Mouse (Mus musculus) limb, embryonic 13.5 days (tissue): ENCODE results near the gene Tlr9. TPM values are rescaled to one million over a fixed set of nuclear protein-coding genes. Genes with fewer than 3 reads are reported as not detected.

Experiments used
- ATAC-seq: fragments of 200-750 bp; cut with Nextera tagmentation; 2 replicates; pipeline ENCODE4 v1.8.0; 2017; ENCODE audit warnings: low read depth, moderate number of reproducible peaks, moderate TSS enrichment; ENCODE audit not compliant: low FRiP score
- H3K27ac ChIP-seq: fragments of 300-500 bp; sonication (generic); 2 replicates; pipeline ENCODE4 v1.5.1; 2015; ENCODE audit warnings: inconsistent platforms, mild to moderate bottlenecking, moderate library complexity
- H3K27me3 ChIP-seq: fragments of 300-500 bp; sonication (generic); 2 replicates; pipeline ENCODE4 v1.6.1; 2015; ENCODE audit warnings: mild to moderate bottlenecking, inconsistent platforms
- H3K36me3 ChIP-seq: fragments of 300-500 bp; sonication (generic); 2 replicates; pipeline ENCODE4 v1.6.1; 2015; ENCODE audit warnings: inconsistent platforms, mild to moderate bottlenecking, moderate library complexity
- H3K4me1 ChIP-seq: fragments of 300-500 bp; sonication (generic); 2 replicates; pipeline ENCODE4 v1.6.1; 2015; ENCODE audit warnings: inconsistent platforms
- H3K4me2 ChIP-seq: fragments of 300-500 bp; sonication (generic); replicated peaks from 2 replicates; pipeline ENCODE4 v1.6.1; 2015; ENCODE audit warnings: inconsistent platforms, mild to moderate bottlenecking, moderate library complexity
- H3K4me3 ChIP-seq: fragments of 300-500 bp; sonication (generic); 2 replicates; pipeline ENCODE4 v1.5.1; 2015; ENCODE audit warnings: moderate library complexity, mild to moderate bottlenecking, inconsistent platforms
- H3K9ac ChIP-seq: fragments of 300-500 bp; sonication (generic); 2 replicates; pipeline ENCODE4 v1.6.1; 2015; ENCODE audit warnings: mild to moderate bottlenecking, inconsistent platforms
- H3K9me3 ChIP-seq: fragments of 300-500 bp; sonication (generic); 2 replicates; pipeline ENCODE4 v1.6.1; 2016; ENCODE audit warnings: inconsistent platforms
- WGBS: fragments of 180-500 bp; shearing (Covaris S2); methylation state at CpG from one replicate; pipeline ENCODE4 v1.1.7; 2015; 5-methylcytosine and 5-hydroxymethylcytosine counted together
- polyA plus RNA-seq: library from polyadenylated mRNA; unstranded; fragments of >200 nt; fragmentation: Nextera tagmentation; extraction: Ambion mirVana; gene quantifications from 2 replicates; pipeline ENCODE4 v1.2.1, GENCODE M21; 2015

The Tlr9 gene
- polyA plus RNA-seq, 1 experiment from 2014 or later, result 0.05 TPM

DNA sequence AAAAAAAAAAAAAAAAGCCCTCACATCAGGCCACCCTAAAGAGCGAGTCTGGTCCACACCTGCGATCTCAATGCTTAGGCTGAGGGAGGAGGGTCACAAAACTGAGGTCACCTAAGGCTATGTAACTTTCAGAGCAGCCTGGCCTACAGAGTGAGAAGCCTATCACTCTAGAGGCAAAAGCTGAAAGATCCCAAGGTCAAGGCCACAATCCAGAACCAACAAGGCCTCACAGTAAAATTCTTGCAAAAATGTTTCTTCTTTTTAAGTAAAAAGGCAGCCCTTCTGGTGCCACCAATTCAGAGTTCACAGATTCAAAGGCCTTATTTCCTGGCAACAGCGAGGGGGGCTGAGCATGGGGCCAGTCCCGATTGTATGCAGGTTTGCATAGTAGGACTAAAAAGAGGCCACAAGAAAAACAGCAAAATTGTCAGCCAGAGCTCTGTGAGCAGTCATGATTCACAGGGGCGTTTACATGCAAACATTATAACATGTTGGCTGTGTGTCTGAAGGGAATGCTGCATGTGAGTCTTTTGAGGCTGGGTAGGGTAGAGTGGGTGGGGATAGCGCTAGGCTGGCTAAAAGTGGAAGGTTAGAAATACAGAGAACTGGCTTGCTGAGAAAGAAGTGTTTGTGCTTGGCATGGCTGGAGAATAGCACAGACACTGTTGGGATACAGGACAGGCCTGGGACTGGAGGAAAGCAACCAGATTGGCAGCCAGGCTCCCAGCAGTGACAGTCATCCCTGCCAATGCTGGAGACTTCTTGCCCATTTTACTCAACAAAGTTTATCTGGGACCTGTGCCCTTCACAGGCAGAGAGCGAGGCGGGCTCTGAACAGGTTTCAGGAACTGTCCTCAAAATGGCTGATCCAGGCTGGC is 28.2 kb upstream of the Tlr9 start:
- no peak overlapping the region for H3K4me2 ChIP-seq
- H3K4me3 ChIP-seq, result no peak overlapping the region
- H3K4me1 ChIP-seq, result peaks cover 16% of the 10 kb centered on the region
- 90% methylated on average over 8 of the region's 8 CpGs for WGBS
- H3K9ac ChIP-seq, result no peak overlapping the region
- H3K9me3 ChIP-seq, result no peaks in the 10 kb centered on the region
- H3K27me3 ChIP-seq, result no peaks in the 10 kb centered on the region
- ATAC-seq, result no peak
- H3K27ac ChIP-seq, result no peak overlapping the region
- H3K36me3 ChIP-seq, result peaks cover 78% of the 10 kb centered on the region

DNA sequence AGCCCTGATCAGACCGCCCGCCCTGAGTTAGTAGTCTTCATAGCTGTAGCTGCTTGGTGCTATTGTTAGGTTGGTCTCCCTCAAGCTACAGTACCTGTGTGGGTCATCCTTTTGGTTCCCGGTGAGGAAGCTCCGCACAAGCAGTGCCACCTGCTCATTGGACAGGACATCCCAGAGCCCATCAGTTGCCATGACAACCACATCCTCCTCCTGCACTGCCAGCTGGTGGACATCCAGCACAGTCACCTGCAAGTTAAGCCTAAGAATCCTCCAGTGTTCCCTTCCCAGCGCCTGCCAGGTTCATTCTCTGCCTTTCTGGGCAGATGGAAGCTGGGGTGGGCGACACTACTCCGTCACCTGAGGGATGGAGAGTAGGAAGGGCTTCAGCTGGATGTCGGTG is 26.7 kb upstream of the Tlr9 start:
- Histone ChIP-seq H3K4me3 (no peak overlapping the region), H3K36me3 (peaks cover 62% of the 10 kb centered on the region), H3K27ac (no peak overlapping the region), H3K4me1 (peaks cover 25% of the 10 kb centered on the region), H3K9me3 (no peaks in the 10 kb centered on the region), H3K9ac (no peak overlapping the region), H3K27me3 (no peaks in the 10 kb centered on the region), H3K4me2 (no peak overlapping the region)
- ATAC-seq, result no peak
- 92% methylated on average over 8 of the region's 8 CpGs for WGBS

DNA sequence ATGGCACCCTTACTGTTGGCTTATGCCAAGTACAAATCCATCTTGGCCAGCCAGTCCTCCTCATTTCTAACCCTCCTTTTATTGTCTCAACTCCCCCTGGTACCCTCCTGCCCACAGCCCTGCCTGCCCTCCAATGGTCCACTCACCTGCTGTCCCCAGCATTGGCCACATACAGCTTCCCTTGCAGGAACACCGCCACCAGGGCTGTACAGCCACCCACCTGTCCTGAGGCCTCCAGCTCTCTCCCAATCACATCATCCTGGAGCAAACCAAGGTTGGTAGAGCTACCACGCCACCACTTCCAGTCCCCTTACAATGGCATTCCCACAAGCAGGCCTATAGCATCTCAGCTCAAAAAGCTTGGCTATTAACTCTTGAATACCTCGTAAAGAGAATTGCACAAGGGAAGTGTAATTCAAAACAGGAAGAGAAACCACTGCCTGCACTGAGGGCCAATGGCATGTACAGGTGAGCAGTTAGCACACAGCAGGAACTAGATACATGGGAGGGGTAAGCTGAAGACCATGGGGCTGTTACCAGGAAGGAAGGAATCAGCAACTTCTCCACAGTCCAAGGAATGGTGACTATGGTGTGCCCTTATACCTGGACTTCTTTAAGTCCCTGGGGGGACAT is 25.2 kb upstream of the Tlr9 start:
- H3K4me2 ChIP-seq, result no peak overlapping the region
- ATAC-seq, result no peak
- WGBS, result 69% methylated on average over 3 of the region's 3 CpGs
- H3K9ac ChIP-seq, result no peak overlapping the region
- H3K27ac ChIP-seq, result no peak overlapping the region
- peaks cover 27% of the 10 kb centered on the region for H3K4me1 ChIP-seq
- no peaks in the 10 kb centered on the region for H3K27me3 ChIP-seq
- no peak overlapping the region for H3K4me3 ChIP-seq
- no peaks in the 10 kb centered on the region for H3K9me3 ChIP-seq
- H3K36me3 ChIP-seq, result peaks cover 47% of the 10 kb centered on the region

DNA sequence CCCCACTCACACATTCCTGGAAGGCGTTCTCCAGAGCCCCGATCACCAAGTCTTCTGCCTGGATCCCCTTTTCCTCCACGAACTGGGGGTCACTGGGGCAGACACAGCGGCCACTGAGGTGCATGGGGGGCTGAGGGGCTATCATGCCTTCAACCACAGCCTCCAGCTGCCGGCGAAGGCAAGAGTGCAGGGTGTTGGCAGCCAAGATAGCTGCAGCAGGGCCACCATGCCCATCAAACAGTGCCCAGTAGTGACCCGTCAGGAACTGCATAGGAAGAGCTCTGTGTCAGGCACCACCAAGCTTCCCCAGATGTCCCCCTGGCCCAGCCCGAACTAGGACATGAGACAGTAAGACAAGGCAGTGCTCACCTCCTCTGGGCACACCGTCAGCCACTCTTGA is 24.7 kb upstream of the Tlr9 start:
- WGBS, result 90% methylated on average over 9 of the region's 9 CpGs
- no peak for ATAC-seq
- Histone ChIP-seq H3K9me3 (no peaks in the 10 kb centered on the region), H3K4me2 (peak overlapping the region; percentile 66), H3K4me3 (peak overlapping the region; percentile 66; the same call in 1 of the 2 replicates), H3K9ac (peak overlapping the region; percentile 80), H3K36me3 (peaks cover 43% of the 10 kb centered on the region), H3K27ac (no peak overlapping the region), H3K27me3 (no peaks in the 10 kb centered on the region), H3K4me1 (peaks cover 29% of the 10 kb centered on the region)

DNA sequence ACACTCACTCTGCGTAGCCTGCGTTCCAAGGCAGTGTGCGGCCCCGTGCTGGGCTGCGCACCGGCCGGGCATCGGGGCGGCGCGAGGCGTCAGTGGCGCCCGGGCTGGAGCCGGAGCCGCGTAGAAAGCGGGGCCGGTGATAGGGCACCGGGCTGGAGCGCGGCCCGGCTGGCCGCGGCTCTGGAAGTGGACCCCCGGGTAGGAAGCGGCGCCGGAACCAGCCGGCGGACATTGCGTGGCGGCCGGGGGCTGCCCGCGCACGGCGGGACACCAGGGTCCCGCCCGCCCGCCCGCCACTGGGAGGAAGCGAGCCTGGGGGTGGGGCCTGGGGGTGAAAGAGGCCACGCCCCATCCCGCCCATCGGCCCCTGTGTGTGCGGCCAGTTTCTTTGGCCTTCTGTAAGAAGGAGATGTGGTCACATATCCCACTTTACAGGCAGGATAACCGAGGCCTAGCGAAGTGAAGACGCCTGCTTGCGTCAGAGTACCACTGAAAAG is 23.4 kb upstream of the Tlr9 start:
- Histone ChIP-seq H3K4me1 (peaks cover 35% of the 10 kb centered on the region), H3K27ac (peak overlapping the region; percentile 48; the same call in 1 of the 2 replicates), H3K4me3 (peak overlapping the region; percentile 66), H3K36me3 (peaks cover 33% of the 10 kb centered on the region), H3K4me2 (peak overlapping the region; percentile 66), H3K9me3 (no peaks in the 10 kb centered on the region), H3K27me3 (no peaks in the 10 kb centered on the region), H3K9ac (peak overlapping the region; percentile 80)
- peak; percentile 41 for ATAC-seq
- under 1% methylated on average over 51 of the region's 51 CpGs for WGBS

DNA sequence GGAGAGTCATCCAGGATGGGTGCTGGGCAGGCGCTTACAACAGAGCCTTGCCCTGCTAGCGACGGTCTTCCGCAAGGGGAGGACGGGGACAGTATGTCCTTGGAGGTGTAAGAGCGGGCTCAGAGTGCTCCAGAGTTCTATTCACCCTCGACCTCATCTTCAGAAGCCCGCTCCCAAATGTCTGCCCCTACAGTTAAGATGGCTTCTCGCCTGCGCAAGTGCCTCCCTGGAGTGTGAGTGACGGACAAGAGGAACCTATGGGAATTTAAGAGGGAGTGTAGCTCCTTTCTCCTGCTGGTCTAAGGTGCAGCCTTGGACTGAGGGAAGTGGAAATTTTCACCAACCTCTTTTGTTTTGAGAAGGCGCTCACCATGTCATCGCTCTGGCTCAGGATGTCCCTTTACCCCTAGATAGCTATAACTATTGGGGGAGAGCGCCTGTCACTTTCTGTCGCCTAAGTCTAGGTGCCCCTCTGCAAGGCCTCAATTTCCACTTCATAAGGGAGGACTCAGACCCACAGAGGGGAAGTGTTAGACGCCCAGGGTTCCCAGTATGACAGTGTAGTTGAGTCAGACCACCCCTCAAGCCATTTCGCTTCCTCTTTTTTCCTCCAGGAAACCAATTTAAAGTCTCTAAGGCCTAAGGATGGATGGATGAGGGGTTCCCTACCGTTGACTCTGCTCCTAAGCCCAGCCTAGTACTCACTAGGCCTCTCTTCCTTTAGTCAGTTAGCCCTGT is 22.7 kb upstream of the Tlr9 start, which contains the start of gene Ppm1m:
Ppm1m (minus strand) TSS at position 212 of the 738 bp plus-strand sequence.
- Histone ChIP-seq H3K9me3 (no peaks in the 10 kb centered on the region), H3K9ac (peak within 1 kb of the TSS; percentile 80), H3K36me3 (peaks cover 26% of the 10 kb centered on the region), H3K27ac (peak within 1 kb of the TSS; percentile 48; the same call in 1 of the 2 replicates), H3K4me2 (peak within 1 kb of the TSS; percentile 66), H3K4me1 (peaks cover 42% of the 10 kb centered on the region), H3K4me3 (peak within 1 kb of the TSS; percentile 66), H3K27me3 (no peaks in the 10 kb centered on the region)
- WGBS, result 48% methylated on average over 18 of the region's 18 CpGs
- ATAC-seq, result no peak

DNA sequence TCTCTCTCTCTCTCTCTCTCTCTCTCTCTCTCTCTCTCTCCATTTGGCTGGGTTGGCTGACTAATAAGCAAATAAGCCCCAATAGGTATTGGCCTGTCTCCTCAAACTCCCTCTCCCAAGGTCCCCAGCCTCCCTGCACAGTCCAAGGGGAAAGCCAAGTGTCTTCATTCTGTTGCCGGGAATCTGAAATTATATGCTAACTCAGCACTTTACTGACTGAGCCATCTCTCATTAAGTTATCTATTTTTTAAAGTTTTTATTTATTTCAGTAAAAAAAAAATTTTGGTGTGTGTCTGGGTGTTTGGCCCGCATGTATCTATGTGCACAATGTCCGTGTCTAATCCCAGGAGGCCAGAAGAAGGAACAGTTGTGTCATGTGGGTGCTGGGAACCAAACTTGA is 20.5 kb upstream of the Tlr9 start:
- WGBS, result 85% methylated on average over 3 of the region's 3 CpGs
- H3K27ac ChIP-seq, result no peak overlapping the region; the same call in 1 of the 2 replicates

DNA sequence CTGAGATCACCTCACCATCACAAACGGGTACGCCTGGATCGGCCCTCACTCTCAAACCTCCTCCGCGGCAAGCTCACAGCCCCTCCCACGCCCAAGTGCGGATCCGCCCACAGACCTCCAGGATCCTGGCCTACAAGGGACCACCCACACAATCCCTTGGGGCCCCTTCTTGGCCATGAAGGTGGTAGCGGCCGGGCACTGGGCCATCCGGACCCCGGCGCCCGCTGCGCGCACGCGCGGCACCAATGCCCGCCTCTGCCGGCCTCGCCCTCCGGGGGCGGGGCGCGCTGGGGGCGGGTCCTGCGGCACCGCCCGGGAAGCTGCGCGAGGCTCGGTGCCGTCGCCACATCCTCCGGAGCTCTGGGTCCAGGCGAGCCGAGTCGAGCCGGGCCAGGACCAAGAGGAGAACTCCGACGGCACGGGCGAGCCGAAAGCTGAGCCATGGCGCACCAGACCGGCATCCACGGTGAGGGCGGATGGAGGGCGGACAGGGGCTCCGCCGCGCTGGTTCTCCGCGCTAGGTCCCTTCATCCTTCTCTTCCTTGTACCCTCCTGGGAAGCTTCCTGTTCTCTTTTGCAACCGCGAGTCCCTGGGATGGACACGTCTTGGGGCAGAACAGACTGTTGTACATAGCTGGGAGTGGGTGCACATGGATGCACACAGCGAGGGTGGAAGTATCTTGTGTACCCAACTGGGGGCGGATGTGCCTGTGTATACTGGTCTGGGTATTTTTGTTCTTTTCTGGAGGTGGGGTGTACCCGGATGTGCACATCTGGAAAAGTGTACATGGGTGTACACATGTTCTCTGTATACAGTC is 19.4 kb upstream of the Tlr9 start, which contains the start of gene Twf2:
Twf2 (plus strand) TSS at position 290 of the 818 bp plus-strand sequence.
- peak within 1 kb of the TSS; percentile 70 for H3K4me2 ChIP-seq
- H3K36me3 ChIP-seq, result peaks cover 9% of the 10 kb centered on the region
- H3K27me3 ChIP-seq, result no peaks in the 10 kb centered on the region
- peak within 1 kb of the TSS; percentile 65 for H3K4me3 ChIP-seq
- peaks cover 43% of the 10 kb centered on the region for H3K4me1 ChIP-seq
- 2% methylated on average over 60 of the region's 61 CpGs for WGBS
- H3K9me3 ChIP-seq, result no peaks in the 10 kb centered on the region
- peak within 1 kb of the TSS; percentile 74 for H3K27ac ChIP-seq
- peak within 1 kb of the TSS; percentile 80 for H3K9ac ChIP-seq
- ATAC-seq, result peak; percentile 90

More for the DNA sequence above, 20.5 kb upstream of the Tlr9 start:
- ATAC-seq, result no peak
- peaks cover 54% of the 10 kb centered on the region for H3K4me1 ChIP-seq
- H3K9me3 ChIP-seq, result no peaks in the 10 kb centered on the region
- H3K4me2 ChIP-seq, result peak overlapping the region; percentile 70
- peak overlapping the region; percentile 65; the same call in 1 of the 2 replicates for H3K4me3 ChIP-seq
- no peaks in the 10 kb centered on the region for H3K27me3 ChIP-seq
- H3K9ac ChIP-seq, result no peak overlapping the region
- peaks cover 8% of the 10 kb centered on the region for H3K36me3 ChIP-seq

DNA sequence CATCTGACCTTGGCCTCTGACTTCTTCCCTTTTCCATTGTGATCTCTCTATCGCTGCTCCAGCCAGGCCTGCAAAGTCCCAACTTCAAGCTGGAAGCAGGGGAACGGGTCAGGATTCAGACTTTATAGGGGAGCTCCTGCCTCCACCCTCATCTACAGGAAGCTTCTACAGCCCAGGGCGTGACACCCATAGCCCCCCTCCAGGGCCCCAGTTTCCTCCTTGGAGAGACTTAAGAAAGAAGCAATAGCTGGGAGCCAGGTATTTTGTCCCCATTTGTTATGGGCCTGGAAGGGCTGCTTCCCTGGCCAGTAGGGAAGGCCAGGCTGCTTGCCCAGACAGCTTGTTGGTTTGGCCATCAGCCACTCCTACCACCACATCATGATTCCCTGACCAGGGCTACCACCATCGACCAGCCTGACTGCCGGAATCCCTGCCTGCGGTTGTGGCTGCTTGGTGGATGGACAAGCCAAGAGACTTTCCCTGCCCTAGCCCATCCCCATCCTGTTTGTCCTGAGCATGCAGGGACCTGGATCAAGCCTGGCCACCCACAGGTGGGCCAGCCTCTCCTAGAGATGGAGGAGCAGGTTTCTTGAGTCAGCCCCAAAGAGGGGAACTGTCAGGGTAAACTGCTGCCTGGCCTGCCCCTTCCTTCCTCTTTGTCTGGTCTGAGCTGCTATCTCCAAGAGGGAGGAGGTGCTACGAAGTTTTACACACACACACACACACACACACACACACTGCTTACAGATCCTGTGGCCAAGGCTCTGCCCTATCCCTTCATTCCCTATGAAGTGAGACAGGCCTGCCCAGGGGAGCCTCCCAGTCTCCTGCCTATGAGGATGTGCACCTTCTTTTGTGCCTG is 18.2 kb upstream of the Tlr9 start:
- 70% methylated on average over 7 of the region's 7 CpGs for WGBS
- H3K4me3 ChIP-seq, result peak overlapping the region; percentile 65
- peaks cover 14% of the 10 kb centered on the region for H3K36me3 ChIP-seq
- H3K4me1 ChIP-seq, result peaks cover 37% of the 10 kb centered on the region
- ATAC-seq, result no peak
- no peaks in the 10 kb centered on the region for H3K9me3 ChIP-seq
- H3K27ac ChIP-seq, result no peak overlapping the region
- H3K27me3 ChIP-seq, result no peaks in the 10 kb centered on the region
- peak overlapping the region; percentile 70 for H3K4me2 ChIP-seq
- peak overlapping the region; percentile 80 for H3K9ac ChIP-seq

DNA sequence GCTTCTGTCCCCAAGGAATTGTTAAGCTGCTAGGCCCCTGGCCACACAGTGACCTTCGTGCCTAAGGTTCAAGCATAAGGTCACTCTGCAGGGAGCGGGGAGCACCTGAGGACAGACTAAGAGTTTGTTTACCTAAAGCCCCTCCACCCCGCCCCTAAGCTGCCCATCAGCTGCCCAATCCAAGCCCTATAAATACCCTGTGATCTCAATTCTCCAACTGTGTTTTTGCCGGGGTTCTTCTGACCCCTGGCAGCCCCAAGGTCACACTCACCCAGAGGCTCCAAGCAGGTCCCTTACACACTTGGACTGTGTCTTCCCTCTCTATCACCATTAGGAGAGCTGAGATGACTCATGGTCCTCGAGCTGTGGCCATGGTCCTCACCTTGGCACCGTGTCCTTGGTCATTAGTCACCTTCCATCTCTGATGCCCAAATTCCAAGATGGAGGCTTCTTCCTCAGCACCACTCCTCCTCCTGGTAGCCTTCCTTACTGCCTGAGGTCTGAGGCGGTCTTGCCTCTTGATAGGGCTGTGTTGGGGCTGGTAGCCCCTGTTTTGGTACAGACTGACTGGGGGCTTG is 16.6 kb upstream of the Tlr9 start:
- no peak overlapping the region for H3K27ac ChIP-seq
- no peaks in the 10 kb centered on the region for H3K9me3 ChIP-seq
- no peak for ATAC-seq
- no peak overlapping the region; the same call in 1 of the 2 replicates for H3K9ac ChIP-seq
- H3K4me3 ChIP-seq, result no peak overlapping the region
- H3K4me2 ChIP-seq, result no peak overlapping the region
- no peaks in the 10 kb centered on the region for H3K27me3 ChIP-seq
- peaks cover 29% of the 10 kb centered on the region for H3K4me1 ChIP-seq
- H3K36me3 ChIP-seq, result peaks cover 14% of the 10 kb centered on the region
- 75% methylated on average over 7 of the region's 7 CpGs for WGBS
